Mouse (Mus musculus): ENCODE data around the gene Ttll9.

DNA sequence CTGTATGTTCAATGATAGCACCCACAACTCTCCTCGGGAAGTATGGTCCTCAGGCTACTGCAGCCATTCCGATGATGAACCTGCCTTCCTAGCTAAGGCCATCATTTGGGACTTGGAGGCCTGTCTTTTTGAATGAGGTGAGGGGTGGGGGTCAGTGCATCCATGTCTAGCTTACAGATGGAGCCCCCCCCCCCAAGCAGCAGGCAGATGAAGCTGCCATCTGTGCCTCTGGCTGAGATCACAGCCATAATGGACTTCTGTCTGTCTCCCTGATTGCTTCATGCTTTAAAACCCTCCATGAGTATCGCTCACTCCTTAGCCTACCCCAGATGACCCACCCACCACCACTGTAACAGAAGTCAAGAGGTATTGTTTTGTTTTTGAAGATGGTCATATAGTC, 57.1 kb downstream of the Ttll9 start:
- TF ChIP-seq CTCF (IDR thresholded peaks at IDR 0.05; ENCODE audit: borderline replicate concordance, insufficient read depth, low read depth, low read length) (no peak), POLR2A (IDR thresholded peaks at IDR 0.05; ENCODE audit: borderline replicate concordance, insufficient read depth, low read length) (no peak)
